Mouse (Mus musculus) brain, embryonic 18.5 days (tissue): ENCODE results near the gene Tspan4.
"Not testable (repeated sequence)": the region's sequence is repeated elsewhere in the genome, so short reads cannot be mapped to it uniquely, and the experiment has no call there.

ENCODE experiments used
- DNase-seq: peaks from one replicate; pipeline ENCODE4 v3.0.0-alpha.2; 2012; ENCODE audit warnings: low read depth, low spot score

Tspan4 gene

GRCm38 (mm10) chr7:141439140-141439679, 35.8 kb upstream of the Tspan4 start:
- DNase-seq = no peak

DNA sequence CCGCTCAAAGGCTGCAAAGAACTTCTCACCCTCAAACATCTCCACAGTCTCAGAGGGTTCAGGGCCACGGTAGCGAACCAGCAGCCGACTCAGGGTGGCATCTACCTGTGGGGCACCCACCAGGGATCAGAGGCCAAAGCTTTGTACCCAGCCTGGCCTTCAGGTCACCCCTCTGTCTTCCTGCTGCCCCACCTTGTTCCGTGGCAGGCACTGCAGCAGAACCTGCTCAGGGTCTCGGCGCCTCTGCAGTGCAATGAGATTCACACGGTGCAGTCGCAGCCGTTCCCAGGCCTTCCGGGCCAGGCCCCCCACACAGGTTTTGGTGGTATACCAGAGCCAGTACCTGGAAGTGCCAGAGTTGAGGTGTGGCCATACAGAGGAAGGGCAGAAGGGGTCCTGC, 35.2 kb upstream of the Tspan4 start:
- no peak for DNase-seq

GRCm38 (mm10) chr7:141440613-141441012, 34.4 kb upstream of the Tspan4 start:
- DNase-seq = no peak

DNA sequence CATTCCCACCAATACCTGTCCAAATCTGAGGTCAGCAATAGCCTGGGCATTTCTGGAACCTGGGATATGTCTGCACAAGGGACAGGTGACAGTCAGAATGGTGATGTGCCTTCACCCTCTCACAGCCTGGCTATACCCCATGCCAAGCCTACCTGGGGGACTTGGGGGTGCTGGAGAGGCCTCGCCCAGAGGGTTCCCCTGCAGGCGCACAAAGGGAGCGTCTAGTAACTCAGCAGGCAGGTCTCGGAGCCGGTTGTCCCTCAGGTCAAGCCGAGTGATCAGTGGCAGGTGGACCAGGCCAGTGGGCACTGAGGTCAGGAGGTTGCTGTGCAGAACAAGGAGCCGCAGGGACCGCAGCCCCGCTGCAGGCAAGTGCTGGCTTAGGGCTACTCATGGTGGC, 33.6 kb upstream of the Tspan4 start:
- no peak for DNase-seq

GRCm38 (mm10) chr7:141442199-141442598, 32.8 kb upstream of the Tspan4 start:
- DNase-seq = no peak

DNA sequence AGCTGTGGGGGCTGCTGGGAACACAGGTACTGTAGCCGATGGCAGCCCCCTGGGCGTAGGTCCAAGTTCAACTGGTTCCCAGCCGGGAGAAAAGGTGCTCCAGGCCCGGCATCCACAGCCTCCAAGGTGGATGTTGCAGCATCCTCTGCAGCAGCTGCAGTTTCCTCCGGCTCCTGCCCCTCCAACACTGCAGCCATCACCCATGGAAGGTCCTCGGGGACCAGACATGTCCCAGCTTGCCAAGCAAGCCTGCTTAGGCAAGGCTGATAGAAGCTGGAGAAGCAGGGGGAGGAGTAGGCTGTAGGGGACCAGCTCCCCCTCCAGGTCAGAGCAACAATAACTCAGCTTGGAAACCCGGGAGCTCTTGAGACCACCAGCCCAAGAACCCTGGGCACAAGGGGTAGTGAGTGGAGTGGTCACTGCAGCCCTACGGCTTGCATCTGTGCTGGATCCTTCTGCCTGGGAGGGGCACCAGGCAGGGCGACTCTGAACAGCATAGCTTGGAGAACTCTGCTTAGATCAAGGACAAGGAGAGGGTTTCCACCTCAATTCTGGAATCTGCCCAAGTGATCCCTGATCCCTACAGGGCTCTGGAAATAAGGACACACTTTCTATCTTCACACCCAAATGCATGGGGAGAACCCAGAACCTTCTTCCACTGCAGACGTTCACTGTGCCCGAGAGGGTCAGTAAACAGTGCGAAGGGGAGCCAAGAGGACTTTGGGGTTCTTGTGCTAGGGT, 31.8 kb upstream of the Tspan4 start:
- no peak for DNase-seq

GRCm38 (mm10) chr7:141443828-141444237, 31.2 kb upstream of the Tspan4 start, which contains the start of gene Pidd1:
Gene Pidd1, minus strand, starts transcription at chr7:141444025.
- no peak for DNase-seq

DNA sequence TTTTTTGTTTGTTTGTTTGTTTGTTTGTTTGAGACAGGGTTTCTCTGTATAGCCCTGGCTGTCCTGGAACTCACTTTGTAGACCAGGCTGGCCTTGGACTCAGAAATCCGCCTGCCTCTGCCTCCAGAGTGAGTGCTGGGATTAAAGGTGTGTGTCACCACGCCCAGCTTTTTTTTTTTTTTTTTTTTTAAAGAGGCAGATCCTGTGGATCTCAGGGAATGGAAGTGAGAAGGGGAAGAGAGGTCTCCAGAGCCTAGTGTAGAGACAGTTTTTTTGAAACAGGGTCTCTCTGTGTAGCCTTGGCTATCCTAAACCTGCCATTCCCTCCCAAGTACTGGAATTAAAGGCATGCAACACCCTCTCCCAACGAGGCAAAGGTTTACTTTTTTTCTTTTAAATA, 28.7 kb upstream of the Tspan4 start:
- DNase-seq = not testable (repeated sequence)

- peak; percentile 93 for DNase-seq
Observed at GRCm38 (mm10) chr7:141447110-141447991, 27.7 kb upstream of the Tspan4 start, which contains the start of gene Rplp2. Gene Rplp2, plus strand, starts transcription at chr7:141447370.

GRCm38 (mm10) chr7:141451928-141452327, 23.1 kb upstream of the Tspan4 start:
- DNase-seq = no peak

DNA sequence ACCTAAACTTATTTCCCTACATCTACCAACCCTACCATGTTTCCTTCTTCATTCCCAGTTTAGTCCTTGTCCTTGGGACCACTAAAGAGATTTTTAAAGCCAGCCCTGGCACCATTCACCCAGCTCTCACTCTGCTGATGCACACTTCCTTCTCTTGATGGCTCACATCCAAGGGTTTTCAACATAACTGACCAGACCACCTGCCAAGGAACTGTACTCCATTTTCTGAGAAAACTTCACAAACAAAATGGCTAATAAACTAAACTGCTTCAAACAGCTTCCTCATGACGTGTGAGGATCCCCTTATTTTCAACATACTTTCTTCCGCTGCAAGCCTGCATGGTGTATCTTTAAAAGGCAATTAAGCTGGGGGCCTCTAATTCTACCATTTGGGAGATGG, 21.4 kb upstream of the Tspan4 start:
- DNase-seq = no peak

DNA sequence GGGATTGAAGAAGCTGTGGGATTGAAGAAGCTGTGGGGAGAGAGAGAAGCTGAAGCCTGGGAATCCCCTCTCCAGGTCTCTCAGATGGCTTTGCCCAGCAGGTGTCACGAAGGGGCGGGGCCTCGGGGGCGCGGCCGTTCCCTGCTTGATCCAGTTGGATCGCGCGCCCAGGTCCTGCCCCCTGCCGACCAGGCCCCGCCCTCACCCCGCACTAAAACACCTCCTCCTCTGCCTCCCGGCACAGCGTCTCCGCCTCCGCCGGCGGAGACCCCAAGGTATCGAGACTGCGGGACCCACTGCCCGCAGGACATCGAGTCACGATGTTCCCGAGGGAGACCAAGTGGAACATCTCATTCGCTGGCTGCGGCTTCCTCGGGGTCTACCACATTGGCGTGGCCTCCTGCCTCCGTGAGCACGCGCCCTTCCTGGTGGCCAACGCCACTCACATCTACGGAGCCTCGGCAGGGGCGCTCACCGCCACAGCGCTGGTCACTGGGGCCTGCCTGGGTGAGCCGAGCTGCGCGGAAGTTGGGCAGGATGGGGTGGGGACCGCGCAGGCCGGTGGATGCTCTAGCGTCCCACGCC, 20.0 kb upstream of the Tspan4 start, which contains the start of gene Pnpla2:
Gene Pnpla2, plus strand, starts transcription at position 232 of the 585 bp plus-strand sequence.
- DNase-seq = no peak

DNA sequence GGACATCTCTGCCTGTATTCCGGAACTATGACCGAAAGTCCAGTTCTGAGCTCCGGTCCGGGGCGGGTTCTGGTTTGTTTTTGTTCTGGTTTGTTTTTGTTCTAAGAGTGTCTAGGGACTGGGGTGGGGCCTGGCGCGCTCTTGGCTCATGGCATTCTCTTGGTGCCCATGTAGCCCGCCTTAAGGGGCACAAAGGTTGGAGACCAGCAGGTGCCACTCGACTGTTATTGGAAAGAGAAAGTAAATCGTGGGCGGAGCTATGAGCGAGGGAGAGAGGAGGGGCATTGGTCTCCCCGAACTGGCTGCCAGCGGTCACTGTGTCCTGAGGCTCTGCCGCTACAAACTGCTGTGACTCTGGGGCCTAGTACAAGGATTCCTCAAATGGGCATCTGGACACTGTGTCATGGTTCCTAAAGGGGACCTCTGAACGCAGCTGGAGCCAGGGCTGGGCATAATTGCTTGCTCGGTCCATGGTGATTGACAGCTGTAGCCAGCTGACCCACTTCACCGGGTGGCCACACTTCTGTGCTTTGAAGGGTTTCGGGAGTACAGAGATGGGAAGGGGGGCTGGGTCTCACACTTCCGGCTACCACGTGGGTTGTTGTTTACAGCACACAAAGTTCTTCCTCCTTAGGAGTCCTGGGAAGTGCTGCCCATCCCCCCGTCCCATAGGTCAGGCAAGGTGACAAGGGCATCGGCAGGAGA, 19.3 kb upstream of the Tspan4 start:
- DNase-seq = no peak

GRCm38 (mm10) chr7:141456739-141457138, 18.3 kb upstream of the Tspan4 start:
- DNase-seq = no peak

DNA sequence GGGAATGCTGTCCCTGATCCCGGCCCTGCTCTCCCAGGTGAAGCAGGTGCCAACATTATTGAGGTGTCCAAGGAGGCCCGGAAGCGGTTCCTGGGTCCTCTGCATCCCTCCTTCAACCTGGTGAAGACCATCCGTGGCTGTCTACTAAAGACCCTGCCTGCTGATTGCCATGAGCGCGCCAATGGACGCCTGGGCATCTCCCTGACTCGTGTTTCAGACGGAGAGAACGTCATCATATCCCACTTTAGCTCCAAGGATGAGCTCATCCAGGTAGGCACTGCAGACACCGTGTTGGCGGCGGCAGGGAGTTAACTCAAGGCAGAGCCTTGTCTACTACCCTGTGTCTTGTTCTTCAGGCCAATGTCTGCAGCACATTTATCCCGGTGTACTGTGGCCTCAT, 17.8 kb upstream of the Tspan4 start:
- DNase-seq = no peak

DNA sequence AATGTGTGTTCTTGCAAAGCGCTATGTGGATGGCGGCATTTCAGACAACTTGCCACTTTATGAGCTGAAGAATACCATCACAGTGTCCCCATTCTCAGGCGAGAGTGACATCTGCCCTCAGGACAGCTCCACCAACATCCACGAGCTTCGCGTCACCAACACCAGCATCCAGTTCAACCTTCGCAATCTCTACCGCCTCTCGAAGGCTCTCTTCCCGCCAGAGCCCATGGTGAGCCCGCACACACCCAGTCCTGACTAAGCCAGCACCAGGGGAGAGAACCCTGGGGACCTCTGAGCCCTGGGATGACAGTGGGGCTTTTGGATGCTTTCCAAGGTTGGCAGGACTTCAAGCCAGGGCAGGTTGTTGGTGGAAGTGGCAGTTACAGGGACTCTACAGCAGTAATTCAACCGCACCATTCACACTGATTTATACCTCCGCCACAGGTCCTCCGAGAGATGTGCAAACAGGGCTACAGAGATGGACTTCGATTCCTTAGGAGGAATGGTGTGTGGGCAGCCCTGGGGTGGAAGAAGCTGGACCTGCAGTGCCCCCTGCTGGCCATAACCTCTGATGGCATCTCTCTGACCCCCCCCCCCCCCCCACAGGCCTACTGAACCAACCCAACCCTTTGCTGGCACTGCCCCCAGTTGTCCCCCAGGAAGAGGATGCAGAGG, 16.9 kb upstream of the Tspan4 start:
- no peak for DNase-seq

DNA sequence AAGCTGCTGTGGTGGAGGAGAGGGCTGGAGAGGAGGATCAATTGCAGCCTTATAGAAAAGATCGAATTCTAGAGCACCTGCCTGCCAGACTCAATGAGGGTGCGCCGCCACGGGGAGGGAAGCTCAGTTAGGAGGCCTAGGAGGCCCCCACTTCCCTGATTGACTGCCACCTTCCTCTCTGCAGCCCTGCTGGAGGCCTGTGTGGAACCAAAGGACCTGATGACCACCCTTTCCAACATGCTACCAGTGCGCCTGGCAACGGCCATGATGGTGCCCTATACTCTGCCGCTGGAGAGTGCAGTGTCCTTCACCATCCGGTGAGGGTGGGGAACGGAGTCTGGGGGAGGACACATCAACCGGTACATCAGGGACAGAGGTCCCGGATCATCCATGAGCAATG, 16.4 kb upstream of the Tspan4 start:
- DNase-seq = no peak

DNA sequence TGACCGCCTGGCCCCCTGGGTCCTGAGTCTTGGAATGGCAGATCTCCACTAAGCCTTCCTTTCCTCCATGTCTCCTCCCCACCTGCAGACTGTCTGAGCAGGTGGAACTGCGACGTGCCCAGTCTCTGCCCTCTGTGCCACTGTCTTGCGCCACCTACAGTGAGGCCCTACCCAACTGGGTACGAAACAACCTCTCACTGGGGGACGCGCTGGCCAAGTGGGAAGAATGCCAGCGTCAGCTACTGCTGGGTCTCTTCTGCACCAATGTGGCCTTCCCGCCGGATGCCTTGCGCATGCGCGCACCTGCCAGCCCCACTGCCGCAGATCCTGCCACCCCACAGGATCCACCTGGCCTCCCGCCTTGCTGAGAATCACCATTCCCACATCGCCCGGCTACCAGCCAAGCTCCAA, 15.7 kb upstream of the Tspan4 start:
- DNase-seq = no peak

DNA sequence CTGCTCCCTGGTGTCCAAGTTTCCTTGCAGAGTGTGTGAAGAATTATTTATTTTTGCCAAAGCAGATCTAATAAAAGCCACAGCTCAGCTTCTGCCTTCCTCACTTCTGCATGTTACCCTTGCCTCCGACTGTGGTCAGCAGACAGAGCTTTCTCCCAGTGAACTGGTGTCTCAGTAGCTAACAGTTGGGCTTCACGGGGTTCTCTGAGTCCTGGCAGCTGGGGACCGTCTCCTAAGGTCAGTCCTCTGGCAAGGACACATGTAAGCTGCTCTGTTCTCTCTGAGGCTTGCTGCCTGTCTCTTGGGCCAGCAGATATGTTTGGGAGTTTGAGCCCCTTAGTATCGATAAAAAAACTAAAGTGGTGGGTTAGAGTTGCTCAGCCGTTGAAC, 15.0 kb upstream of the Tspan4 start:
- no peak for DNase-seq

GRCm38 (mm10) chr7:141460391-141461113, 14.5 kb upstream of the Tspan4 start, which contains the start of gene Cracr2b:
Gene Cracr2b, plus strand, starts transcription at chr7:141461094.
- no peak for DNase-seq
